Mouse (Mus musculus): Measurements from ENCODE around the gene Dnaaf3. TPM values are rescaled to one million over a fixed set of nuclear protein-coding genes. Genes with fewer than 3 reads are reported as not detected.
A peak's percentile ranks its signal among the peaks of the same experiment; 100 is the strongest.

Gene Dnaaf3
- polyA plus RNA-seq, 1 experiment from 2014 or later, result 0.95 TPM

- H3K9ac ChIP-seq, result no peak overlapping the region
- peaks cover 81% of the 10 kb centered on the region for H3K36me3 ChIP-seq
- no peaks in the 10 kb centered on the region for H3K27me3 ChIP-seq (replicated peaks)
- peaks cover 56% of the 10 kb centered on the region for H3K4me1 ChIP-seq
- no peaks in the 10 kb centered on the region for H3K9me3 ChIP-seq
- 73% methylated on average over 1 of the region's 1 CpGs for WGBS
- no peak overlapping the region for H3K4me2 ChIP-seq
- H3K27ac ChIP-seq (replicated peaks), result no peak overlapping the region
- no peak overlapping the region for H3K4me3 ChIP-seq
- no peak for ATAC-seq (ENCODE audit: extremely low read depth, insufficient number of reproducible peaks, low FRiP score, low TSS enrichment)
Measured at GRCm38 (mm10) chr7:4493991-4494390, 38.3 kb downstream of the Dnaaf3 start.

GRCm38 (mm10) chr7:4492284-4493224 is 39.7 kb downstream of the Dnaaf3 start:
- no peaks in the 10 kb centered on the region for H3K27me3 ChIP-seq (replicated peaks)
- peaks cover 41% of the 10 kb centered on the region for H3K4me1 ChIP-seq
- no peaks in the 10 kb centered on the region for H3K9me3 ChIP-seq
- H3K36me3 ChIP-seq, result peaks cover 93% of the 10 kb centered on the region
- no peak overlapping the region for H3K4me2 ChIP-seq
- ATAC-seq (ENCODE audit: extremely low read depth, insufficient number of reproducible peaks, low FRiP score, low TSS enrichment), result no peak
- WGBS, result 76% methylated on average over 13 of the region's 13 CpGs
- peak overlapping the region; percentile 58 for H3K9ac ChIP-seq
- H3K4me3 ChIP-seq, result no peak overlapping the region
- H3K27ac ChIP-seq (replicated peaks), result peak overlapping the region; percentile 83

- 0 out of 2 replicates have a peak overlapping the region, but pooled peaks have one; percentile 58 for H3K9ac ChIP-seq
- no peak overlapping the region for H3K4me3 ChIP-seq
- H3K4me2 ChIP-seq, result no peak overlapping the region
- peak overlapping the region; percentile 83 for H3K27ac ChIP-seq (replicated peaks)
- 0 out of 2 replicates have a peak, but pooled peaks have one; percentile 39 for ATAC-seq (ENCODE audit: extremely low read depth, insufficient number of reproducible peaks, low FRiP score, low TSS enrichment)
- peaks cover 35% of the 10 kb centered on the region for H3K4me1 ChIP-seq
- H3K9me3 ChIP-seq, result no peaks in the 10 kb centered on the region
- 54% methylated on average over 6 of the region's 6 CpGs for WGBS
- no peaks in the 10 kb centered on the region for H3K27me3 ChIP-seq (replicated peaks)
- peaks cover 93% of the 10 kb centered on the region for H3K36me3 ChIP-seq
Measured at GRCm38 (mm10) chr7:4491308-4491707, 40.9 kb downstream of the Dnaaf3 start.

- no peak for ATAC-seq (ENCODE audit: extremely low read depth, insufficient number of reproducible peaks, low FRiP score, low TSS enrichment)
- Histone ChIP-seq H3K9me3 (no peaks in the 10 kb centered on the region), H3K4me1 (peaks cover 21% of the 10 kb centered on the region), H3K9ac (no peak overlapping the region), H3K27ac (replicated peaks) (no peak overlapping the region), H3K27me3 (replicated peaks) (no peaks in the 10 kb centered on the region), H3K36me3 (peaks cover 67% of the 10 kb centered on the region), H3K4me2 (no peak overlapping the region), H3K4me3 (no peak overlapping the region)
- WGBS, result 84% methylated on average over 12 of the region's 12 CpGs
Measured at GRCm38 (mm10) chr7:4482281-4482680, 50.0 kb downstream of the Dnaaf3 start.

GRCm38 (mm10) chr7:4479674-4480073 is 52.6 kb downstream of the Dnaaf3 start:
- no peaks in the 10 kb centered on the region for H3K9me3 ChIP-seq
- H3K27ac ChIP-seq (replicated peaks), result no peak overlapping the region
- 0 out of 2 replicates have a peak overlapping the region, but pooled peaks have one; percentile 55 for H3K4me3 ChIP-seq
- peak overlapping the region; percentile 45; the same call in 1 of the 2 replicates for H3K9ac ChIP-seq
- WGBS, result 27% methylated on average over 6 of the region's 6 CpGs
- ATAC-seq (ENCODE audit: extremely low read depth, insufficient number of reproducible peaks, low FRiP score, low TSS enrichment), result no peak
- H3K4me2 ChIP-seq, result peak overlapping the region; percentile 76; the same call in 1 of the 2 replicates
- peaks cover 42% of the 10 kb centered on the region for H3K36me3 ChIP-seq
- H3K27me3 ChIP-seq (replicated peaks), result peaks cover 16% of the 10 kb centered on the region
- H3K4me1 ChIP-seq, result peaks cover 22% of the 10 kb centered on the region

GRCm38 (mm10) chr7:4478796-4479291 is 53.4 kb downstream of the Dnaaf3 start:
- peak overlapping the region; percentile 55 for H3K4me3 ChIP-seq
- H3K27ac ChIP-seq (replicated peaks), result peak overlapping the region; percentile 97
- H3K27me3 ChIP-seq (replicated peaks), result peaks cover 24% of the 10 kb centered on the region
- H3K9ac ChIP-seq, result peak overlapping the region; percentile 78
- 2% methylated on average over 16 of the region's 16 CpGs for WGBS
- peak overlapping the region; percentile 76 for H3K4me2 ChIP-seq
- peaks cover 34% of the 10 kb centered on the region for H3K36me3 ChIP-seq
- no peak for ATAC-seq (ENCODE audit: extremely low read depth, insufficient number of reproducible peaks, low FRiP score, low TSS enrichment)
- no peaks in the 10 kb centered on the region for H3K9me3 ChIP-seq
- H3K4me1 ChIP-seq, result peaks cover 28% of the 10 kb centered on the region

- peak overlapping the region; percentile 55 for H3K4me3 ChIP-seq
- peaks cover 29% of the 10 kb centered on the region for H3K4me1 ChIP-seq
- H3K4me2 ChIP-seq, result peak overlapping the region; percentile 76
- no peaks in the 10 kb centered on the region; the same call in 1 of the 2 replicates for H3K9me3 ChIP-seq
- H3K27ac ChIP-seq (replicated peaks), result peak overlapping the region; percentile 97
- H3K36me3 ChIP-seq, result peaks cover 27% of the 10 kb centered on the region
- H3K9ac ChIP-seq, result peak overlapping the region; percentile 85
- under 1% methylated on average over 39 of the region's 39 CpGs for WGBS
- peaks cover 30% of the 10 kb centered on the region for H3K27me3 ChIP-seq (replicated peaks)
- ATAC-seq (ENCODE audit: extremely low read depth, insufficient number of reproducible peaks, low FRiP score, low TSS enrichment), result peak; percentile 91
Measured at GRCm38 (mm10) chr7:4478021-4478795, 54.0 kb downstream of the Dnaaf3 start.

- Histone ChIP-seq H3K9me3 (no peaks in the 10 kb centered on the region; the same call in 1 of the 2 replicates), H3K9ac (peak overlapping the region; percentile 15; the same call in 1 of the 2 replicates), H3K4me1 (peaks cover 25% of the 10 kb centered on the region), H3K27me3 (replicated peaks) (peaks cover 68% of the 10 kb centered on the region), H3K36me3 (no peaks in the 10 kb centered on the region), H3K27ac (replicated peaks) (no peak overlapping the region), H3K4me3 (peak overlapping the region; percentile 19), H3K4me2 (peak overlapping the region; percentile 52)
- ATAC-seq (ENCODE audit: extremely low read depth, insufficient number of reproducible peaks, low FRiP score, low TSS enrichment), result no peak
- WGBS, result 4% methylated on average over 19 of the region's 19 CpGs
Measured at GRCm38 (mm10) chr7:4473940-4474339, 58.3 kb downstream of the Dnaaf3 start.

Small RNA genes lying within 50 kb of the gene (microRNA-seq; reads per million reads assigned to microRNA genes)
- gene Gm23577, result not detected

Other genes with a start within 250 kb of the Dnaaf3 start
- 0.09 TPM in 1 of 2 replicates, not detected in the other for gene Ncr1, start 194.7 kb downstream of the Dnaaf3 start, polyA plus RNA-seq (2015; fragmentation: Nextera tagmentation; extraction: Ambion mirVana)
- gene Gp6, start 134.7 kb downstream of the Dnaaf3 start, polyA plus RNA-seq (2015; fragmentation: Nextera tagmentation; extraction: Ambion mirVana), result 0.71 and 0.83 TPM in 2 replicates
- gene Rdh13, start 86.8 kb downstream of the Dnaaf3 start, polyA plus RNA-seq (2015; fragmentation: Nextera tagmentation; extraction: Ambion mirVana), result 24.7 and 29.9 TPM in 2 replicates
- gene Eps8l1, start 71.8 kb downstream of the Dnaaf3 start, polyA plus RNA-seq (2015; fragmentation: Nextera tagmentation; extraction: Ambion mirVana), result 3.3 and 4.2 TPM in 2 replicates
- gene Ppp1r12c, start 30.8 kb downstream of the Dnaaf3 start, polyA plus RNA-seq (2015; fragmentation: Nextera tagmentation; extraction: Ambion mirVana), result 29.2 and 33.9 TPM in 2 replicates
- 610 and 755 TPM in 2 replicates for gene Tnnt1, start 16.1 kb downstream of the Dnaaf3 start, polyA plus RNA-seq (2015; fragmentation: Nextera tagmentation; extraction: Ambion mirVana)
- 2,083 and 2,324 TPM in 2 replicates for gene Tnni3, start 8.2 kb downstream of the Dnaaf3 start, polyA plus RNA-seq (2015; fragmentation: Nextera tagmentation; extraction: Ambion mirVana)
- 1.4 and 2.7 TPM in 2 replicates for gene Syt5, start 15.1 kb upstream of the Dnaaf3 start, polyA plus RNA-seq (2015; fragmentation: Nextera tagmentation; extraction: Ambion mirVana)
- gene Ptprh, start 71.6 kb upstream of the Dnaaf3 start, polyA plus RNA-seq (2015; fragmentation: Nextera tagmentation; extraction: Ambion mirVana), result 0.04 TPM in 1 of 2 replicates, not detected in the other
- gene Tmem86b, start 99.0 kb upstream of the Dnaaf3 start, polyA plus RNA-seq (2015; fragmentation: Nextera tagmentation; extraction: Ambion mirVana), result 2.4 TPM in 2 replicates
- gene Ppp6r1, start 126.6 kb upstream of the Dnaaf3 start, polyA plus RNA-seq (2015; fragmentation: Nextera tagmentation; extraction: Ambion mirVana), result 7.2 and 7.4 TPM in 2 replicates
- gene Hspbp1, start 152.6 kb upstream of the Dnaaf3 start, polyA plus RNA-seq (2015; fragmentation: Nextera tagmentation; extraction: Ambion mirVana), result 74.0 and 79.9 TPM in 2 replicates
- 0.46 and 0.91 TPM in 2 replicates for gene Brsk1, start 158.2 kb upstream of the Dnaaf3 start, polyA plus RNA-seq (2015; fragmentation: Nextera tagmentation; extraction: Ambion mirVana)
- gene Tmem150b, start 192.8 kb upstream of the Dnaaf3 start, polyA plus RNA-seq (2015; fragmentation: Nextera tagmentation; extraction: Ambion mirVana), result 0.05 and 0.07 TPM in 2 replicates
- gene Kmt5c, start 207.7 kb upstream of the Dnaaf3 start, polyA plus RNA-seq (2015; fragmentation: Nextera tagmentation; extraction: Ambion mirVana), result 57.1 and 60.0 TPM in 2 replicates
- gene Cox6b2, start 220.6 kb upstream of the Dnaaf3 start, polyA plus RNA-seq (2015; fragmentation: Nextera tagmentation; extraction: Ambion mirVana), result 35.4 and 36.4 TPM in 2 replicates
- gene Fam71e2, start 238.8 kb upstream of the Dnaaf3 start, polyA plus RNA-seq (2015; fragmentation: Nextera tagmentation; extraction: Ambion mirVana), result not detected in 2 replicates

Data from heart, embryonic 13.5 days (tissue).